9 mouse cellular contexts compared by ENCODE assay signal in the genomic region with DNA sequence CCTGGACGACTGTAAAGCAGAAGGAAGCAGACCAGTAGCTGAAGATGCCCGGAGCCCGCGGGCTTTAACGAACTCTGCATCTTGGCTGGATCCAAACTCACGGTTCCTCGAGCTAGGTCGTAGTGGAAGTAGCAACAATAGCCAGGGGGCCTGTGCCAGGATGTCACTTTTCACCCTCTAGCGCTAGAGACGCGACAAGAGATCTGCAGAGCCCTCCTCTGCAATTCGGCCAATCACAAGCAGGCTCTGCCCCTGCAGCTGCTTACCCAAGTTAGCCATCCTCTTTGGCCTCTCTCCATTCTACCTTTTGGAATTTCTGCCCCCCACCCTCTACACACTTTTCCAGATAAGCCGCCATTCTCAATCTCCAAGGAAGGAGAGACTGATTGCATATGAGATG. TPM values are rescaled to one million over a fixed set of nuclear protein-coding genes. Genes with fewer than 3 reads are reported as not detected.
DNase-seq lines count a peak whose midpoint lies in the region; ATAC-seq lines count a peak whose summit lies in the region.
"Had no signal": no experiment of that assay in that cellular context is flagged by ENCODE, and none has a peak within 500 bp of the region (broad histone marks: within the 10 kb centered on the region; RNA-seq: fewer than 3 reads in every experiment).

Gene Resp18 (minus strand): TSS at position 188 of the 400 bp plus-strand sequence.

- H3K27ac ChIP-seq in hindbrain, embryonic 16.5 days (ENCODE audit: low read depth, low read length): peak within 1 kb of the TSS; percentile 9; the same call in 1 of the 2 replicates
- peak within 1 kb of the TSS; percentile 67 for H3K27ac ChIP-seq in midbrain, embryonic 14.5 days (replicated peaks; ENCODE audit: low read depth, low read length)
- H3K27ac ChIP-seq: heart, embryonic 15.5 days; liver, embryonic 15.5 days had no signal

- H3K4me1 ChIP-seq in hindbrain, embryonic 16.5 days (ENCODE audit: control insufficient read depth, insufficient read depth, low read depth, low read length): no peaks in the 10 kb centered on the region
- H3K4me1 ChIP-seq in midbrain, embryonic 14.5 days (ENCODE audit: control insufficient read depth, insufficient read depth, low read length): no peaks in the 10 kb centered on the region
- H3K4me1 ChIP-seq: heart, embryonic 15.5 days; liver, embryonic 15.5 days had no signal

- H3K9ac ChIP-seq in hindbrain, embryonic 16.5 days (ENCODE audit: low read depth, low read length): peak within 1 kb of the TSS; percentile 62
- peak within 1 kb of the TSS; percentile 54 for H3K9ac ChIP-seq in midbrain, embryonic 14.5 days (replicated peaks; ENCODE audit: low read length)
- H3K9ac ChIP-seq: heart, embryonic 15.5 days; liver, embryonic 15.5 days had no signal

- no peaks in the 10 kb centered on the region for H3K27me3 ChIP-seq in hindbrain, embryonic 16.5 days (replicated peaks; ENCODE audit: control insufficient read depth, insufficient read depth, low read length)
- no peaks in the 10 kb centered on the region for H3K27me3 ChIP-seq in midbrain, embryonic 14.5 days (ENCODE audit: control insufficient read depth, insufficient read depth, low read length)

- H3K4me2 ChIP-seq in hindbrain, embryonic 16.5 days (ENCODE audit: low read length): peak within 1 kb of the TSS; percentile 59
- peak within 1 kb of the TSS; percentile 55 for H3K4me2 ChIP-seq in midbrain, embryonic 14.5 days (ENCODE audit: low read length)
- H3K4me2 ChIP-seq: heart, embryonic 15.5 days; liver, embryonic 15.5 days had no signal

- DNase-seq in adrenal gland, adult 8-10 months: no peak
- DNase-seq in cerebellum, adult 9-10 months: peak; percentile 45
- peak; percentile 68 for DNase-seq in midbrain, embryonic 14.5 days
- no peak for DNase-seq in embryo, embryonic 9.5 days (ENCODE audit: extremely low spot score)
- no peak for DNase-seq in thymus, postnatal 14 days

- ATAC-seq in hindbrain, embryonic 16.5 days: peak; percentile 73
- ATAC-seq in midbrain, embryonic 14.5 days (ENCODE audit: low FRiP score, low TSS enrichment): no peak
- no peak for ATAC-seq in megakaryocyte-erythroid progenitor cell, adult 5-6 weeks (replicated peaks; ENCODE audit: low FRiP score, low TSS enrichment, poor library complexity, severe bottlenecking)

- H3K4me3 ChIP-seq in hindbrain, embryonic 16.5 days (ENCODE audit: low read length): peak within 1 kb of the TSS; percentile 50
- H3K4me3 ChIP-seq in midbrain, embryonic 14.5 days (replicated peaks; ENCODE audit: low read depth, low read length): peak within 1 kb of the TSS; percentile 44
- H3K4me3 ChIP-seq: heart, embryonic 15.5 days; liver, embryonic 15.5 days had no signal

- 2% methylated on average over 13 of the region's 13 CpGs for WGBS in hindbrain, embryonic 16.5 days
- WGBS in midbrain, embryonic 14.5 days: 3% methylated on average over 13 of the region's 13 CpGs

- peaks cover 3% of the 10 kb centered on the region; the same call in 1 of the 2 replicates for H3K36me3 ChIP-seq in hindbrain, embryonic 16.5 days (ENCODE audit: control insufficient read depth, insufficient read depth, low read length)
- no peaks in the 10 kb centered on the region for H3K36me3 ChIP-seq in midbrain, embryonic 14.5 days (ENCODE audit: control insufficient read depth, insufficient read depth, low read length)
- H3K36me3 ChIP-seq: heart, embryonic 15.5 days; liver, embryonic 15.5 days had no signal

- no peaks in the 10 kb centered on the region for H3K9me3 ChIP-seq in hindbrain, embryonic 16.5 days (ENCODE audit: control insufficient read depth, low read length)
- no peaks in the 10 kb centered on the region for H3K9me3 ChIP-seq in midbrain, embryonic 14.5 days (ENCODE audit: control insufficient read depth, low read length)
- H3K9me3 ChIP-seq: heart, embryonic 15.5 days; liver, embryonic 15.5 days had no signal

RNA-seq across cellular contexts. Expression of gene Resp18, which starts in this region (rescaled TPM):
- total RNA-seq in adrenal gland, adult 8-10 months (2022): 100 to 1,000 TPM; 143 to 279 (median 188) TPM
- polyA plus RNA-seq in hindbrain, embryonic 16.5 days (2015; fragmentation: Nextera tagmentation; extraction: Ambion mirVana): 251 and 327 TPM in 2 replicates
- polyA plus RNA-seq in midbrain, embryonic 14.5 days (2014; fragmentation: Nextera tagmentation; extraction: Ambion mirVana): 116 and 164 TPM in 2 replicates
- not detected in 2 replicates for total RNA-seq in megakaryocyte-erythroid progenitor cell, adult 5-6 weeks (2014; fragmentation: Nextera tagmentation)
- total RNA-seq in megakaryocyte-erythroid progenitor cell, adult 5-6 weeks (2017): not detected in 2 replicates
- polyA plus RNA-seq: liver, embryonic 15.5 days had no signal

Comparison
In these comparisons a context has a peak if more than half of its experiments do, and no peak if none do; other contexts are left out.
1. RNA of gene Resp18 (total RNA-seq): 143 to 279 TPM in adrenal gland, adult 8-10 months; not detected in megakaryocyte-erythroid progenitor cell, adult 5-6 weeks; every median in the first group is over 100 times any median in the second.
2. DNase-seq: peak in cerebellum, adult 9-10 months (single experiment) and midbrain, embryonic 14.5 days (single experiment); none in adrenal gland, adult 8-10 months (single experiment), embryo, embryonic 9.5 days (single experiment) and thymus, postnatal 14 days (single experiment).